Mouse (Mus musculus): Measurements from ENCODE around the gene Dynll1. TPM values are rescaled to one million over a fixed set of nuclear protein-coding genes. Genes with fewer than 3 reads are reported as not detected.

Gene Dynll1
- polyA plus RNA-seq, 1 experiment from 2014 or later, result 1,810 TPM

DNA sequence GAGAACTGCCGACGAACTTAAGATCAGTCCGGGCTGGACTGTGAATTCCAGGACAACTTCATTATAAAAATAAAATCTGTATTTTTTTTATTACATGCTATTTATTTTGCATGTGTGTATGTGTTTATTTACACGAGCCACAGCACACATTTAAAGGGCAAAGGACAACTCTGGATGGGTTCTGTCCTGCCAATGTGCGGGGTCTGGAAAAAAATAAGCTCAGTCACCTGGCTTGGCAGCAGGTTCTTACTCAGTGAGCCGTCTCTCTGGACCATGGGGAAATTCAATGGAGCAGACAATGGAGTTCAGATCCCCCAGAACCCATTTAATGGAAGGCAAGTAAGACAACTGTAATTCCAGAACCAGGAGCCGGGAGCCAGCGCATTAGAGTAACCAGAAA is 39.7 kb downstream of the Dynll1 start:
- 75% methylated on average over 8 of the region's 8 CpGs for WGBS

DNA sequence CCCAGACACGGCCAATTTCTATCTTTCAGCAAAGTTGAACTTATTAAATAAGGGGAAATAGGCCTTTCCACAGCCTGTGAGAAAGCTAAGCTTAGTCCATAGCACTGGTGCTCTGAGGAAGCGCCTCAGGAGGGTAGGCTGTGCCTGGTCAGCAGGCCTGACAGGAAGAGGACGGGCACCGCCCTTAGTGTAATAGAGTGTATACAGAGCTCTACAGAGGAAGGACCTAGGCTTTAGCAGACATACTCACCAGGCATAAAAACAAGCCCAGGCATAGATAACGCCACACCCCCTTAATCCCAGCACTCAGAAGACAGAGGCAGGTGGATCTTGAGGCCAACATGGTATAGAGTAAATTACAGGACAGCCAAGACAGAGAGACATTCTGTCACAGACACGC is 40.4 kb downstream of the Dynll1 start:
- no peak for ATAC-seq (ENCODE audit: insufficient number of reproducible peaks, low FRiP score, low TSS enrichment, low read depth)
- Histone ChIP-seq H3K9me3 (no peaks in the 10 kb centered on the region), H3K4me2 (no peak overlapping the region), H3K27ac (no peak overlapping the region), H3K36me3 (peaks cover 61% of the 10 kb centered on the region), H3K4me1 (peaks cover 9% of the 10 kb centered on the region), H3K27me3 (no peaks in the 10 kb centered on the region), H3K9ac (no peak overlapping the region), H3K4me3 (no peak overlapping the region)
- WGBS, result 77% methylated on average over 6 of the region's 6 CpGs

More for the DNA sequence above, 39.7 kb downstream of the Dynll1 start:
- Histone ChIP-seq H3K9me3 (no peaks in the 10 kb centered on the region), H3K27ac (no peak overlapping the region), H3K4me2 (no peak overlapping the region), H3K27me3 (no peaks in the 10 kb centered on the region), H3K9ac (no peak overlapping the region), H3K36me3 (peaks cover 53% of the 10 kb centered on the region), H3K4me3 (no peak overlapping the region), H3K4me1 (peaks cover 11% of the 10 kb centered on the region)
- no peak for ATAC-seq (ENCODE audit: insufficient number of reproducible peaks, low FRiP score, low TSS enrichment, low read depth)

DNA sequence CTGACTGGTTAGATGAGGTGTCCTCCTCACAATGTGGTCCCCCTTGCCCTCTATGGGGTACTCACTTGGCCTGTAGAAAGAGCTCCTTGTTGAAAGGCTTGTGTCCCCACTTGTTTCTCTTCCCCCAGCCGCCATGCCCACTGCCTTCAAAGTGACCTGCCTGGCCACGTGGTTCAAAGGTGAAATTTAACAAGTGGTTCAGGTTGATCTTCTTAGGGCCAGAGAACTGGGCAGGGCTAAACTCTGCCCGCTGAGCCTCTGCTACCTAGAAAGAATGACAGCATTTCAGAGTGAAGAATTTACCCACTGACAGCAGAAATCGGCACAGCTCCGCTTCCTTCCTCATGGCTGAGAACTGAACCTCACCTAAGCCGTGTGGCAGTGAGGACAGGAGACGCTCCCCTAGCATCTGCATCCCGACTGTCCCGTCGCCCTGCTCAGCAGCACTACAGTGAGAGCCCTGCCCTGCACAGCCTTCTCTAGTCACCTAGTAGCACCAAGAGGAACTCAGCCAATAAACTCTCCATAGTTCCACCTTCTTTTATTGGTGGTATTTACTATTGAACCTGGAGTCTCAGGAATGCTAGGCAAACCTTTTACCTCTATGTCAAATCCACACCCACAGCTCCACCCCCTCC is 43.8 kb downstream of the Dynll1 start:
- no peak overlapping the region for H3K4me2 ChIP-seq
- H3K4me3 ChIP-seq, result no peak overlapping the region
- WGBS, result 89% methylated on average over 10 of the region's 10 CpGs
- H3K4me1 ChIP-seq, result peaks cover 5% of the 10 kb centered on the region; the same call in 1 of the 2 replicates
- H3K9me3 ChIP-seq, result no peaks in the 10 kb centered on the region
- no peak overlapping the region for H3K9ac ChIP-seq
- no peak for ATAC-seq (ENCODE audit: insufficient number of reproducible peaks, low FRiP score, low TSS enrichment, low read depth)
- H3K27ac ChIP-seq, result no peak overlapping the region
- no peaks in the 10 kb centered on the region for H3K27me3 ChIP-seq
- peaks cover 58% of the 10 kb centered on the region for H3K36me3 ChIP-seq

DNA sequence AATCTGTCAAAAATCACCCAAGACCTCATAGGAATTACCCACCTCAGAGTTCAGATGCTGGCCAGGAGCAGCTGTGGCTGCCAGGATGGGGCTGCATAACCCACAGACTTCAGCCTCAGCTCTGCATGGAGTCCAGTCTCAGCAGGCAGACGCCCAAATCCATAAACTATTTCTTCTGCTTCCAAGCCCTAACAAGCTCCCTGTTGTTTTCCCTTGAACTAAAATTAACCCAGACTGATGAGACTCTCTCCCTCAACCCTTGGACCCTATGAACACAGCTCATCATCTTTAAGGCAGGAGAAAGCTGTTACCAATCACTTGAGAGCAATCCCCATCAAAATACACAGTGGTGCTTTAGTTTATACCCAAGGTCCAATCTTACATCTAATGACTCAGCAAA is 45.3 kb downstream of the Dynll1 start:
- H3K36me3 ChIP-seq, result peaks cover 69% of the 10 kb centered on the region
- peaks cover 3% of the 10 kb centered on the region; the same call in 1 of the 2 replicates for H3K4me1 ChIP-seq
- H3K27me3 ChIP-seq, result no peaks in the 10 kb centered on the region
- 59% methylated on average over 1 of the region's 1 CpGs for WGBS
- H3K9ac ChIP-seq, result no peak overlapping the region
- no peak overlapping the region for H3K4me3 ChIP-seq
- no peak overlapping the region for H3K4me2 ChIP-seq
- no peaks in the 10 kb centered on the region for H3K9me3 ChIP-seq
- ATAC-seq (ENCODE audit: insufficient number of reproducible peaks, low FRiP score, low TSS enrichment, low read depth), result no peak
- no peak overlapping the region for H3K27ac ChIP-seq

Other genes with a start within 250 kb of the Dynll1 start
- gene Gm10401, start 202.7 kb downstream of the Dynll1 start, polyA plus RNA-seq (2015; fragmentation: Nextera tagmentation; extraction: Ambion mirVana), result 36.8 and 48.3 TPM in 2 replicates
- 45.6 and 52.8 TPM in 2 replicates for gene Acads, start 181.7 kb downstream of the Dynll1 start, polyA plus RNA-seq (2015; fragmentation: Nextera tagmentation; extraction: Ambion mirVana)
- gene Unc119b, start 166.0 kb downstream of the Dynll1 start, polyA plus RNA-seq (2015; fragmentation: Nextera tagmentation; extraction: Ambion mirVana), result 34.8 and 36.9 TPM in 2 replicates
- gene Mlec, start 142.8 kb downstream of the Dynll1 start, polyA plus RNA-seq (2015; fragmentation: Nextera tagmentation; extraction: Ambion mirVana), result 89.3 and 97.9 TPM in 2 replicates
- gene Cabp1, start 106.6 kb downstream of the Dynll1 start, polyA plus RNA-seq (2015; fragmentation: Nextera tagmentation; extraction: Ambion mirVana), result 1.2 and 1.3 TPM in 2 replicates
- gene Pop5, start 65.2 kb downstream of the Dynll1 start, polyA plus RNA-seq (2015; fragmentation: Nextera tagmentation; extraction: Ambion mirVana), result 96.2 and 97.1 TPM in 2 replicates
- 108 and 135 TPM in 2 replicates for gene Rnf10, start 28.1 kb downstream of the Dynll1 start, polyA plus RNA-seq (2015; fragmentation: Nextera tagmentation; extraction: Ambion mirVana)
- 36.4 and 43.7 TPM in 2 replicates for gene Coq5, start 21.3 kb downstream of the Dynll1 start, polyA plus RNA-seq (2015; fragmentation: Nextera tagmentation; extraction: Ambion mirVana)
- 222 and 246 TPM in 2 replicates for gene Srsf9, start 26.2 kb upstream of the Dynll1 start, polyA plus RNA-seq (2015; fragmentation: Nextera tagmentation; extraction: Ambion mirVana)
- 25.3 and 27.6 TPM in 2 replicates for gene Gatc, start 40.2 kb upstream of the Dynll1 start, polyA plus RNA-seq (2015; fragmentation: Nextera tagmentation; extraction: Ambion mirVana)
- gene Triap1, start 40.2 kb upstream of the Dynll1 start, polyA plus RNA-seq (2015; fragmentation: Nextera tagmentation; extraction: Ambion mirVana), result 60.6 and 66.9 TPM in 2 replicates
- gene Cox6a1, start 48.0 kb upstream of the Dynll1 start, polyA plus RNA-seq (2015; fragmentation: Nextera tagmentation; extraction: Ambion mirVana), result 800 and 820 TPM in 2 replicates
- 8.2 and 8.4 TPM in 2 replicates for gene Msi1, start 128.6 kb upstream of the Dynll1 start, polyA plus RNA-seq (2015; fragmentation: Nextera tagmentation; extraction: Ambion mirVana)
- gene Pla2g1b, start 165.3 kb upstream of the Dynll1 start, polyA plus RNA-seq (2015; fragmentation: Nextera tagmentation; extraction: Ambion mirVana), result not detected in 2 replicates
- 24.9 and 26.5 TPM in 2 replicates for gene Sirt4, start 183.7 kb upstream of the Dynll1 start, polyA plus RNA-seq (2015; fragmentation: Nextera tagmentation; extraction: Ambion mirVana)
- 52.6 and 55.7 TPM in 2 replicates for gene Pxn, start 205.7 kb upstream of the Dynll1 start, polyA plus RNA-seq (2015; fragmentation: Nextera tagmentation; extraction: Ambion mirVana)